Mouse (Mus musculus): ENCODE results near the gene Col16a1.

DNA sequence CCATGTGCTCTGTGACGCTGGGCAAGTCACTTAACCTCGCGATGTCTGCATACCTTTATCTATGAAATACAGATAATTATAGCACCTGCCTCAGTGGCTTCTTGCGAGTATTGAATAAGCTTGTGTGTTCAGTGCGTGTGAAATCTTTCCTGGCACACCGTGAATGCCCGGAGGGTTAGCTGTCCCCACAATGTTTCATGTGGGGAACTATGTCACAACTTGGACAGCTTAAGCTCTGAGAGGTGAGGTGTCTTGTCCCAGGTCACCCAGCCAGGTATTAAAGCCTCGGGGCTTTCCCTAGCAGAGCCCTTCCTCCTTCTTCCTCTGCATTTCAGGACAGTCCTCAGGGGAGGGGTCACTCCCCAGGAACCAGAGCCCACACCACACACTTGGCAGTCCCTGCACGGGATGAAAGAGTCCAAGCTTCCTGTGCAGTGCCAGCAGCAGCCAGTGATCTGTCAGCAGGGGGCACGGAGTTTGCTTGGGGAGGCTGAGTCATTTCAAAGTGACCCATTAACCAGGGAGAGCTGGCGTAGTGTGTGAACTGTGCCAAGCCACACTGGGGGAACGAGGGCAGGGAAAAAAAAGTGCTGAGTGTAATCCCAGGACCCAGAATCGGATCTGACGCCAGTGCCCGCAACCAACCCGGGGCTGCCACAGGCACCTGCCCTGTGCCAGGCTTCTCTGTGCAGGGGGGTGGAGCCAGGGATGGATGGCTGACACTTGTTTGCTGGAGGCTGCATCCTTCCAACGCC lies 27.3 kb downstream of the Col16a1 start:
- TF ChIP-seq CTCF (IDR thresholded peaks at IDR 0.05; ENCODE audit: borderline replicate concordance, extremely low read depth, insufficient read depth, insufficient read length) (no peak), POLR2A (IDR thresholded peaks at IDR 0.05; ENCODE audit: borderline replicate concordance, extremely low read depth, insufficient read depth, insufficient read length, poor library complexity, severe bottlenecking) (no peak)
